10 mouse cellular contexts compared by ENCODE assay signal in genomic region chr15:51104362-51104761, GRCm38 (mm10).
DNase-seq lines count a peak whose midpoint lies in the region; ATAC-seq lines count a peak whose summit lies in the region.
"Had no signal": no experiment of that assay in that cellular context is flagged by ENCODE, and none has a peak within 500 bp of the region (broad histone marks: within the 10 kb centered on the region; RNA-seq: fewer than 3 reads in every experiment).

No protein-coding gene starts in this region.

- no peaks in the 10 kb centered on the region for H3K27me3 ChIP-seq in forebrain, embryonic 15.5 days
- H3K27me3 ChIP-seq in midbrain, embryonic 10.5 days (ENCODE audit: low read depth, poor library complexity, severe bottlenecking): no peaks in the 10 kb centered on the region
- H3K27me3 ChIP-seq: liver, embryonic 13.5 days had no signal

- peak overlapping the region; percentile 46 for H3K4me2 ChIP-seq in forebrain, embryonic 15.5 days (replicated peaks)
- H3K4me2 ChIP-seq: liver, embryonic 13.5 days had no signal

- intact Hi-C loops in left cerebral cortex, postnatal 25 days (cut with DNase I): no loop called here

- H3K4me1 ChIP-seq in forebrain, embryonic 15.5 days: peaks cover 9% of the 10 kb centered on the region; the same call in 1 of the 2 replicates
- peaks cover 14% of the 10 kb centered on the region for H3K4me1 ChIP-seq in midbrain, embryonic 10.5 days
- H3K4me1 ChIP-seq: liver, embryonic 13.5 days had no signal

- no peak overlapping the region for H3K27ac ChIP-seq in forebrain, embryonic 15.5 days (replicated peaks)
- H3K27ac ChIP-seq in midbrain, embryonic 10.5 days (replicated peaks): peak overlapping the region; percentile 70
- H3K27ac ChIP-seq: liver, embryonic 13.5 days had no signal

- 6% methylated on average over 10 of the region's 10 CpGs for WGBS in forebrain, embryonic 15.5 days
- 22% methylated on average over 10 of the region's 10 CpGs for WGBS in midbrain, embryonic 10.5 days

- peak; percentile 7 to 12 for DNase-seq in cerebellum, postnatal 10 days
- DNase-seq in cerebellum, postnatal 36 days: no peak
- peak; percentile 45 for DNase-seq in MN1 (ENCODE audit: low spot score)
- DNase-seq in midbrain, embryonic 10.5 days (ENCODE audit: low spot score): peak; percentile 42
- DNase-seq in left cerebral cortex, postnatal 25 days (ENCODE audit: low spot score in 2 of 2): no peak
- no peak for DNase-seq in thymus, postnatal 14 days
- no peak for DNase-seq in frontal cortex, adult 2 months (ENCODE audit: extremely low spot score in 1 of 2, low spot score in 1 of 2)
- DNase-seq: adrenal gland, adult 8-10 months; liver, embryonic 13.5 days had no signal

- peak; percentile 82 for ATAC-seq in forebrain, embryonic 15.5 days (replicated peaks)

- H3K9me3 ChIP-seq in forebrain, embryonic 15.5 days: no peaks in the 10 kb centered on the region
- H3K9me3 ChIP-seq in midbrain, embryonic 10.5 days (replicated peaks): no peaks in the 10 kb centered on the region
- H3K9me3 ChIP-seq: liver, embryonic 13.5 days had no signal

- H3K4me3 ChIP-seq in forebrain, embryonic 15.5 days: peak overlapping the region; percentile 28
- peak overlapping the region; percentile 29; the same call in 1 of the 2 replicates for H3K4me3 ChIP-seq in midbrain, embryonic 10.5 days
- H3K4me3 ChIP-seq: liver, embryonic 13.5 days had no signal

- no peaks in the 10 kb centered on the region for H3K36me3 ChIP-seq in forebrain, embryonic 15.5 days
- H3K36me3 ChIP-seq in midbrain, embryonic 10.5 days: no peaks in the 10 kb centered on the region
- H3K36me3 ChIP-seq: liver, embryonic 13.5 days had no signal

- no peak overlapping the region; the same call in 1 of the 2 replicates for H3K9ac ChIP-seq in forebrain, embryonic 15.5 days (replicated peaks)
- H3K9ac ChIP-seq: liver, embryonic 13.5 days had no signal

Comparison
In these comparisons a context has a peak if more than half of its experiments do, and no peak if none do; other contexts are left out.
1. DNase-seq: peak in cerebellum, postnatal 10 days (2 of 2), MN1 (single experiment) and midbrain, embryonic 10.5 days (single experiment); none in cerebellum, postnatal 36 days (0 of 2), left cerebral cortex, postnatal 25 days (0 of 2), thymus, postnatal 14 days (single experiment) and frontal cortex, adult 2 months (0 of 2).